Mouse (Mus musculus): ENCODE measurements at regions not wholly inside any gene's neighbourhood (a gene's known extent, or its start where the extent isn't known, plus 50 kb on each side); places are given as distances from the start of the nearest gene placed in this dataset.
"Not testable (repeated sequence)": the region's sequence is repeated elsewhere in the genome, so short reads cannot be mapped to it uniquely, and the experiment has no call there.

GRCm38 (mm10) chr3:79002173-79002848, 284.0 kb downstream of the Rapgef2 start:
- in situ Hi-C loops (cut with MboI, MseI): no loop called here

- in situ Hi-C loops (cut with MboI, MseI): no loop called here
These were observed 284.6 kb downstream of the Rapgef2 start for GRCm38 (mm10) chr3:79001754-79002153.

- in situ Hi-C loops (cut with MboI, MseI): no loop called here
These were observed 286.0 kb downstream of the Rapgef2 start for GRCm38 (mm10) chr3:79000293-79000692.

GRCm38 (mm10) chr3:78999803-79000202, 286.5 kb downstream of the Rapgef2 start:
- in situ Hi-C loops (cut with MboI, MseI): no loop called here

GRCm38 (mm10) chr3:78988120-78988519, 298.2 kb downstream of the Rapgef2 start:
- in situ Hi-C loops (cut with MboI, MseI): no loop called here

- in situ Hi-C loops (cut with MboI, MseI): no loop called here
These were observed 299.6 kb downstream of the Rapgef2 start for GRCm38 (mm10) chr3:78986726-78987125.

- in situ Hi-C loops (cut with MboI, MseI): no loop called here
These were observed 305.3 kb downstream of the Rapgef2 start for GRCm38 (mm10) chr3:78981057-78981456.

GRCm38 (mm10) chr3:78978781-78979180, 307.5 kb downstream of the Rapgef2 start:
- in situ Hi-C loops (cut with MboI, MseI): no loop called here

- in situ Hi-C loops (cut with MboI, MseI): not testable (repeated sequence)
These were observed 319.4 kb downstream of the Rapgef2 start for GRCm38 (mm10) chr3:78966683-78967549.

- in situ Hi-C loops (cut with MboI, MseI): no loop called here
These were observed 322.0 kb downstream of the Rapgef2 start for GRCm38 (mm10) chr3:78964231-78964858.

GRCm38 (mm10) chr3:78958781-78959180, 327.5 kb downstream of the Rapgef2 start:
- in situ Hi-C loops (cut with MboI, MseI): loop anchor here (5.0 kb wide), 3 partner anchors 149 to 629 kb away; no protein-coding TSS in a partner anchor

- in situ Hi-C loops (cut with MboI, MseI): loop anchor here (5.0 kb wide), 3 partner anchors 152 to 632 kb away; no protein-coding TSS in a partner anchor
These were observed 331.0 kb downstream of the Rapgef2 start for GRCm38 (mm10) chr3:78955364-78955763.

GRCm38 (mm10) chr3:78949385-78949784, 336.9 kb downstream of the Rapgef2 start:
- in situ Hi-C loops (cut with MboI, MseI): not testable (repeated sequence)

GRCm38 (mm10) chr3:78948700-78949099, 337.6 kb downstream of the Rapgef2 start:
- in situ Hi-C loops (cut with MboI, MseI): no loop called here

- in situ Hi-C loops (cut with MboI, MseI): no loop called here
These were observed 338.1 kb downstream of the Rapgef2 start for GRCm38 (mm10) chr3:78948171-78948570.

GRCm38 (mm10) chr3:78947183-78947582, 339.1 kb downstream of the Rapgef2 start:
- in situ Hi-C loops (cut with MboI, MseI): no loop called here

GRCm38 (mm10) chr3:78944185-78944584, 342.1 kb downstream of the Rapgef2 start:
- in situ Hi-C loops (cut with MboI, MseI): no loop called here

GRCm38 (mm10) chr3:78932975-78933374, 353.3 kb downstream of the Rapgef2 start:
- in situ Hi-C loops (cut with MboI, MseI): no loop called here

- in situ Hi-C loops (cut with MboI, MseI): no loop called here
These were observed 366.5 kb downstream of the Rapgef2 start for GRCm38 (mm10) chr3:78919850-78920249.

- in situ Hi-C loops (cut with MboI, MseI): no loop called here
These were observed 366.9 kb downstream of the Rapgef2 start for GRCm38 (mm10) chr3:78919407-78919806.

GRCm38 (mm10) chr3:78908196-78908844, 378.0 kb downstream of the Rapgef2 start:
- in situ Hi-C loops (cut with MboI, MseI): no loop called here

GRCm38 (mm10) chr3:78907778-78908177, 378.5 kb downstream of the Rapgef2 start:
- in situ Hi-C loops (cut with MboI, MseI): no loop called here
